Mouse (Mus musculus): ENCODE measurements around the gene Gm960. TPM values are rescaled to one million over a fixed set of nuclear protein-coding genes. Genes with fewer than 3 reads are reported as not detected.

Gm960 gene
- total RNA-seq (2021) = 1 to 10 TPM; 3.7 to 4.5 TPM

GRCm38 (mm10) chr19:4698205-4698677 lies at the start of gene Gm960:
Gene Gm960, minus strand, starts transcription at chr19:4698668.
- DNase-seq = peak; percentile 87
- intact Hi-C loops (cut with DNase I) = no loop called here

- intact Hi-C loops (cut with DNase I) = no loop called here
- no peak for DNase-seq
Measured at GRCm38 (mm10) chr19:4747631-4748312, 49.3 kb upstream of the Gm960 start.

GRCm38 (mm10) chr19:4746611-4747010 lies 48.1 kb upstream of the Gm960 start:
- peak; percentile 68 for DNase-seq
- intact Hi-C loops (cut with DNase I) = no loop called here

- intact Hi-C loops (cut with DNase I) = no loop called here
Measured at GRCm38 (mm10) chr19:4745681-4746080, 47.2 kb upstream of the Gm960 start.

GRCm38 (mm10) chr19:4745057-4745456 lies 46.6 kb upstream of the Gm960 start:
- intact Hi-C loops (cut with DNase I) = no loop called here
- peak; percentile 60 for DNase-seq

More at GRCm38 (mm10) chr19:4745681-4746080, 47.2 kb upstream of the Gm960 start:
- no peak for DNase-seq

- intact Hi-C loops (cut with DNase I) = loop anchor here (5.0 kb wide), 2 partner anchors 117 to 247 kb away; partner anchors contain the start of genes 2010003K11Rik and Rce1
- no peak for DNase-seq
Measured at GRCm38 (mm10) chr19:4744026-4744425, 45.6 kb upstream of the Gm960 start.

- intact Hi-C loops (cut with DNase I) = loop anchor here (5.0 kb wide), 2 partner anchors 116 to 246 kb away; partner anchors contain the start of genes 2010003K11Rik and Rce1
- peak; percentile 43 for DNase-seq
Measured at GRCm38 (mm10) chr19:4743524-4743923, 45.1 kb upstream of the Gm960 start.

GRCm38 (mm10) chr19:4742229-4742628 lies 43.8 kb upstream of the Gm960 start:
- intact Hi-C loops (cut with DNase I) = loop anchor here (5.0 kb wide), 2 partner anchors 115 to 245 kb away; partner anchors contain the start of genes 2010003K11Rik and Rce1
- no peak for DNase-seq

- intact Hi-C loops (cut with DNase I) = loop anchor here (5.0 kb wide), 2 partner anchors 114 to 244 kb away; partner anchors contain the start of genes 2010003K11Rik and Rce1
Measured at GRCm38 (mm10) chr19:4741482-4741881, 43.0 kb upstream of the Gm960 start.

GRCm38 (mm10) chr19:4739762-4740161 lies 41.3 kb upstream of the Gm960 start:
- intact Hi-C loops (cut with DNase I) = loop anchor here (5.0 kb wide), 2 partner anchors 112 to 242 kb away; partner anchors contain the start of genes 2010003K11Rik and Rce1
- no peak for DNase-seq

More at GRCm38 (mm10) chr19:4741482-4741881, 43.0 kb upstream of the Gm960 start:
- no peak for DNase-seq

- intact Hi-C loops (cut with DNase I) = no loop called here
Measured at GRCm38 (mm10) chr19:4739053-4739452, 40.6 kb upstream of the Gm960 start.

GRCm38 (mm10) chr19:4737866-4738265 lies 39.4 kb upstream of the Gm960 start:
- DNase-seq = no peak
- intact Hi-C loops (cut with DNase I) = no loop called here

More at GRCm38 (mm10) chr19:4739053-4739452, 40.6 kb upstream of the Gm960 start:
- no peak for DNase-seq

- no peak for DNase-seq
- intact Hi-C loops (cut with DNase I) = no loop called here
Measured at GRCm38 (mm10) chr19:4733052-4733451, 34.6 kb upstream of the Gm960 start.

GRCm38 (mm10) chr19:4729186-4729585 lies 30.7 kb upstream of the Gm960 start:
- DNase-seq = no peak
- intact Hi-C loops (cut with DNase I) = no loop called here

GRCm38 (mm10) chr19:4720671-4721244 lies 22.3 kb upstream of the Gm960 start:
- DNase-seq = no peak
- intact Hi-C loops (cut with DNase I) = loop anchor here (5.0 kb wide), 1 partner anchor 93 kb away; the partner anchor contains the start of gene Rce1

- DNase-seq = no peak
- intact Hi-C loops (cut with DNase I) = loop anchor here (5.0 kb wide), 1 partner anchor 93 kb away; the partner anchor contains the start of gene Rce1
Measured at GRCm38 (mm10) chr19:4720112-4720511, 21.6 kb upstream of the Gm960 start.

- DNase-seq = no peak
- intact Hi-C loops (cut with DNase I) = no loop called here
Measured at GRCm38 (mm10) chr19:4719351-4719764, 20.9 kb upstream of the Gm960 start.

- DNase-seq = no peak
- intact Hi-C loops (cut with DNase I) = no loop called here
Measured at GRCm38 (mm10) chr19:4718716-4719115, 20.2 kb upstream of the Gm960 start.

- no peak for DNase-seq
- intact Hi-C loops (cut with DNase I) = no loop called here
Measured at GRCm38 (mm10) chr19:4717281-4717680, 18.8 kb upstream of the Gm960 start.

- no peak for DNase-seq
- intact Hi-C loops (cut with DNase I) = no loop called here
Measured at GRCm38 (mm10) chr19:4716756-4717155, 18.3 kb upstream of the Gm960 start.

GRCm38 (mm10) chr19:4713886-4714285 lies 15.4 kb upstream of the Gm960 start:
- intact Hi-C loops (cut with DNase I) = loop anchor here (5.0 kb wide), 1 partner anchor 67 kb away; no protein-coding TSS in a partner anchor
- DNase-seq = no peak
